Mouse (Mus musculus): ENCODE measurements around the gene Ankrd50.

DNA sequence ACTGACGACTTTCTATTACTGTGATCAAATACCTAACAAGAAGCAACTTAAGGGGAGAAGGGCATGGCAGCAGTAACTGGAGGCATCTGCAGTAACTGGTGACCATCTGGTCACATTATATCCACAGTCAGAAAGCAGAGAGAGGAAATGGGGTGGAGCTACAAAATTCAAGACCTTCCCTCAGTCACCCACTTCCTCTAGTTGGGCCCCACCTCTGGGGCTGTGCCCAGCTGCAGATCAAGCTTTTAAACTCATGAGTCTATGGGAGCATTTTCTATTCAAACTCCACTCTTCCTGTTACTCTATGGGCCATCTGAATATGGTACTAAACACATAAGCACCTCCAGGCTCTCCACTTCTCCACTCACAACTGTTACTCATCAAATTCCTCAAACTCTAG, 3.5 kb downstream of the Ankrd50 start:
- TF ChIP-seq EP300 (IDR thresholded peaks at IDR 0.05; ENCODE audit: low read depth) (no peak), CTCF (IDR thresholded peaks at IDR 0.05; ENCODE audit: low read depth) (no peak)
